Mouse (Mus musculus) embryonic facial prominence, embryonic 10.5 days (tissue): ENCODE data around the gene Ttll11. TPM values are rescaled to one million over a fixed set of nuclear protein-coding genes. Genes with fewer than 3 reads are reported as not detected.

Experiments used
- DNase-seq: peaks from one replicate; pipeline ENCODE4 v3.0.0-alpha.2; 2017; ENCODE audit warnings: low spot score
- H3K27ac ChIP-seq: fragments of 300-500 bp; sonication (generic); replicated peaks from 2 replicates; pipeline ENCODE4 v1.5.1; 2016; ENCODE audit warnings: mild to moderate bottlenecking
- H3K27me3 ChIP-seq: fragments of 300-500 bp; sonication (generic); replicated peaks from 2 replicates; pipeline ENCODE4 v1.6.1; 2016; ENCODE audit warnings: low read depth, mild to moderate bottlenecking; ENCODE audit not compliant: poor library complexity, severe bottlenecking
- H3K36me3 ChIP-seq: fragments of 300-500 bp; sonication (generic); replicated peaks from 2 replicates; pipeline ENCODE4 v1.6.1; 2016; ENCODE audit warnings: mild to moderate bottlenecking, moderate library complexity
- H3K4me1 ChIP-seq: fragments of 300-500 bp; sonication (generic); 2 replicates; pipeline ENCODE4 v1.6.1; 2016
- H3K4me3 ChIP-seq: fragments of 300-500 bp; sonication (generic); 2 replicates; pipeline ENCODE4 v1.5.1; 2016; ENCODE audit warnings: mild to moderate bottlenecking, moderate library complexity
- H3K9me3 ChIP-seq: fragments of 300-500 bp; sonication (generic); 2 replicates; pipeline ENCODE4 v1.6.1; 2016; ENCODE audit warnings: mild to moderate bottlenecking
- WGBS: fragments of 180-500 bp; shearing (Covaris S2); methylation state at CpG from one replicate; pipeline ENCODE4 v1.1.7; 2016; 5-methylcytosine and 5-hydroxymethylcytosine counted together
- polyA plus RNA-seq: library from polyadenylated mRNA; unstranded; fragments of >200 nt; fragmentation: Nextera tagmentation; extraction: Ambion mirVana; gene quantifications from 2 replicates; pipeline ENCODE4 v1.2.1, GENCODE M21; 2016

Ttll11 gene
- polyA plus RNA-seq, 1 experiment from 2014 or later, result 0.85 TPM

GRCm38 (mm10) chr2:35911675-35912074, 68.0 kb downstream of the Ttll11 start:
- H3K9me3 ChIP-seq, result no peaks in the 10 kb centered on the region; the same call in 1 of the 2 replicates
- no peak for DNase-seq
- 79% methylated on average over 1 of the region's 1 CpGs for WGBS
- no peaks in the 10 kb centered on the region for H3K27me3 ChIP-seq
- H3K36me3 ChIP-seq, result no peaks in the 10 kb centered on the region
- H3K4me3 ChIP-seq, result no peak overlapping the region
- no peak overlapping the region for H3K27ac ChIP-seq
- H3K4me1 ChIP-seq, result peaks cover 14% of the 10 kb centered on the region

GRCm38 (mm10) chr2:35910740-35911139, 69.0 kb downstream of the Ttll11 start:
- H3K36me3 ChIP-seq, result no peaks in the 10 kb centered on the region
- no peak overlapping the region for H3K4me3 ChIP-seq
- no peak overlapping the region for H3K27ac ChIP-seq
- H3K9me3 ChIP-seq, result no peaks in the 10 kb centered on the region; the same call in 1 of the 2 replicates
- H3K27me3 ChIP-seq, result no peaks in the 10 kb centered on the region
- peak; percentile 32 for DNase-seq
- peaks cover 20% of the 10 kb centered on the region for H3K4me1 ChIP-seq
- 42% methylated on average over 9 of the region's 9 CpGs for WGBS

GRCm38 (mm10) chr2:35909353-35909752, 70.4 kb downstream of the Ttll11 start:
- peaks cover 21% of the 10 kb centered on the region for H3K4me1 ChIP-seq
- no peak overlapping the region for H3K27ac ChIP-seq
- no peaks in the 10 kb centered on the region for H3K36me3 ChIP-seq
- no peaks in the 10 kb centered on the region for H3K27me3 ChIP-seq
- WGBS, result 95% methylated on average over 4 of the region's 4 CpGs
- H3K9me3 ChIP-seq, result no peaks in the 10 kb centered on the region; the same call in 1 of the 2 replicates
- DNase-seq, result no peak
- no peak overlapping the region for H3K4me3 ChIP-seq

DNA sequence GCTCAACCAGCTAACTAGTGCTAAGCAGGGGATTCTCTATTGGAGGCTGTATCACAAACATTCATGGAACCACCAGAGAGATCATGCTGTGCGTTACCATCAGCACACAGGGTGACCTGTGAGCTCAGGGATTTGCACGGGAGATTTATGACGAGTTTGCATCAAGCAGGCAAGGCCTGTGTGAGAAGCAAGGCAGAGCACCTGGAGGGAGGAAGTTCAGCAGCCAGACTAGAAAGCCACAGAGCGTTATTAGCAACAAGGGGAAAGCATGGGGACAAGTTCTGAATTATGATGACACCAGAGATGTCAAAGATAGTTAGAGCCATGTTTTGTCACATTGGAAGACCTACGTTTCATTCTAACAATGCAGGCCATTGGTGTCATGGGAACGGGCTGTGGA, 72.1 kb downstream of the Ttll11 start:
- H3K4me3 ChIP-seq, result no peak overlapping the region
- WGBS, result 85% methylated on average over 6 of the region's 6 CpGs
- no peaks in the 10 kb centered on the region; the same call in 1 of the 2 replicates for H3K9me3 ChIP-seq
- H3K27me3 ChIP-seq, result no peaks in the 10 kb centered on the region
- no peak overlapping the region for H3K27ac ChIP-seq
- no peaks in the 10 kb centered on the region for H3K36me3 ChIP-seq
- peaks cover 21% of the 10 kb centered on the region for H3K4me1 ChIP-seq
- no peak for DNase-seq

DNA sequence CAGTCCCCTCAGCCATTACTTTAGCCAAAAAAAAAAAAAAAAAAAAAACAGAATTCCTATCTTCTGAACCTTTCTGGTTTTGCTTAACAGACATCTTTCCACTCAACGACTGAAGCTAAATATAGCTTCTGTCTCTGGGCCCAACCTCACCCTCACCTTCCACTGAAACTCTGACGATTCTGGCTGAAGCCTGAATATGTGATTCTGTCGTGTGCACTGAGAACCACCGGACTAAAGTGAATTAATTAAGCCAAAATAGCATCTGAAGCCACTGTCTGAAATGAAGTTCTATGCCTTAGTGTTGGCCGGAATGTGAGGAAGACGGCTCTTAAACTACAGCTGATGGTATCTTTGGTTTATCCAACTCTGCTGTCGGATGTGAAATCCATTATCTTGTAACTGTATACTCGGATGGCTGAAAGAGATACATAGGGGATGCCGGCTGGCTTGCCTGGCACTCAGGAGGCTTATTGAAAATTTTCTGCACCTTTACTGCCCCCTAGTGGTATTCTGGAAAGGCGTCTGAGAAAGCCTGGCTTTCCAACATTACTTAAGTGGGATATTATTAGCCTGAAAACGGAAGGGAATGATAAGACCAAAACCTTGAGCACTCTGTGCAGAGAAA, 73.4 kb downstream of the Ttll11 start:
- H3K36me3 ChIP-seq, result no peaks in the 10 kb centered on the region
- no peaks in the 10 kb centered on the region for H3K27me3 ChIP-seq
- no peaks in the 10 kb centered on the region; the same call in 1 of the 2 replicates for H3K9me3 ChIP-seq
- peak; percentile 71 for DNase-seq
- no peak overlapping the region for H3K27ac ChIP-seq
- H3K4me1 ChIP-seq, result peaks cover 19% of the 10 kb centered on the region
- no peak overlapping the region for H3K4me3 ChIP-seq
- 24% methylated on average over 11 of the region's 11 CpGs for WGBS

GRCm38 (mm10) chr2:35900845-35901244, 78.9 kb downstream of the Ttll11 start:
- Histone ChIP-seq H3K36me3 (no peaks in the 10 kb centered on the region), H3K27ac (no peak overlapping the region), H3K9me3 (no peaks in the 10 kb centered on the region), H3K27me3 (no peaks in the 10 kb centered on the region), H3K4me1 (peaks cover 13% of the 10 kb centered on the region), H3K4me3 (no peak overlapping the region)
- WGBS, result 90% methylated on average over 2 of the region's 2 CpGs
- no peak for DNase-seq

- no peaks in the 10 kb centered on the region for H3K27me3 ChIP-seq
- H3K27ac ChIP-seq, result no peak overlapping the region
- no peak overlapping the region for H3K4me3 ChIP-seq
- H3K4me1 ChIP-seq, result peaks cover 11% of the 10 kb centered on the region
- WGBS, result 94% methylated on average over 3 of the region's 3 CpGs
- H3K9me3 ChIP-seq, result no peaks in the 10 kb centered on the region
- no peak for DNase-seq
- no peaks in the 10 kb centered on the region for H3K36me3 ChIP-seq
Observed at GRCm38 (mm10) chr2:35899712-35900111, 80.0 kb downstream of the Ttll11 start.

GRCm38 (mm10) chr2:35899135-35899474, 80.6 kb downstream of the Ttll11 start:
- Histone ChIP-seq H3K27me3 (no peaks in the 10 kb centered on the region), H3K27ac (no peak overlapping the region), H3K4me3 (no peak overlapping the region), H3K36me3 (no peaks in the 10 kb centered on the region), H3K9me3 (no peaks in the 10 kb centered on the region), H3K4me1 (peaks cover 11% of the 10 kb centered on the region)
- DNase-seq, result no peak
- 79% methylated on average over 4 of the region's 4 CpGs for WGBS

DNA sequence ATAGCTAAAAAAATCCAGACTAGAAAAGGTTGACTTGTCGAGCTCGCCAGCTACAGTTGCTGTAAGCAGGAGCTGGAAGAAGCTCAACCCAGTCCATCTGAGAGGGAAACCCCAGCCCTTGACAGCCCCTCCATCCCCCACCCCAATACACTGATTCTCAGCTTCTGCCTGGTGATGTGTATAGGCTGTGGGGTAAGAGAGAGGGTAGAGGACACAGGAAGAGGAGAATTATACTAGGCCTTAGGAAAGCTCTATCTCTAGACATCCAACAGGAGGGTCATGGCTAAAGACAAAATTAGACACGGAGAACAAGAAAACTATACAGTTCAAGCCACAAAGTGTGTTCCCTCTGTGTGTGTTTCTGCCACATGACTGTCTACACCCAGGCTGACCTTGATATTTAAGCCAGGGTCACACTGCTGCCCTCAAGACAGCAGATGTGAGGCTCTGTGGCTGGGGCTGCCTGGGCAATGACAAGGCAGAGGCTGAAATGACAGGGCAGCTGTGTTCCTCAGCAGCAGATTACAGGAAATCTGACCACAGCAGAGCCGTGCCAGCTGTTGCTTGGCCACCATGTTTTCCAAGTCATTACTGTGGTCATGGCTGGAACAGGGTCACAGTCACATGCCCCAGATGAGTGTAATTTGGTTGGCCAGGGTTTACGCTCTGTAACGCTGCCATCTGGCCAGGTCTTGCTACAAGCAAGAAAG, 81.1 kb downstream of the Ttll11 start:
- Histone ChIP-seq H3K27me3 (no peaks in the 10 kb centered on the region), H3K4me1 (peaks cover 11% of the 10 kb centered on the region), H3K9me3 (no peaks in the 10 kb centered on the region), H3K4me3 (no peak overlapping the region), H3K36me3 (no peaks in the 10 kb centered on the region), H3K27ac (peak overlapping the region; percentile 7; the same call in 1 of the 2 replicates)
- 74% methylated on average over 6 of the region's 6 CpGs for WGBS
- DNase-seq, result peak; percentile 33

DNA sequence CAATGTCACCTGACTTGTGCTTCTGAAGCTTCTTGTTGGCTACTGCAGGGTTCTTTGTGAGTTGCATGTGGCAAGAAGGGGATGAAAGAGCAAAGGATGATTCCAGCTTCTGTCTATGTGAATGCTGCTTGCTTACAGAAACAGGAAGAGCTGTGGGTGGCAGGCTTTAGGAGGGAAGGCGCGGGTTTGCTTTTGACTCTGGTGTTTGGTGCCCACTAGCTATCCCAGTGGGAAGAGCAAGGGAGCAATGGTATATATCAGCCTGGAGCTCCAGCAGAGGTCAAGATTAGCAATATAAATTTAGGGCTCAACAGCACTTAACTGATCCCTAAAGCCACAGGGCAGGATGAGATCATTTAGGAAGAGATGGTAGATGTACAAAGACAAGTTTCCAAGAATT, 82.6 kb downstream of the Ttll11 start:
- no peak overlapping the region for H3K27ac ChIP-seq
- peaks cover 11% of the 10 kb centered on the region for H3K4me1 ChIP-seq
- no peak overlapping the region for H3K4me3 ChIP-seq
- WGBS, result 76% methylated on average over 2 of the region's 2 CpGs
- no peaks in the 10 kb centered on the region for H3K9me3 ChIP-seq
- no peaks in the 10 kb centered on the region for H3K27me3 ChIP-seq
- no peak for DNase-seq
- no peaks in the 10 kb centered on the region for H3K36me3 ChIP-seq

- 89% methylated on average over 2 of the region's 2 CpGs for WGBS
Observed at GRCm38 (mm10) chr2:35894512-35894911, 85.2 kb downstream of the Ttll11 start.

DNA sequence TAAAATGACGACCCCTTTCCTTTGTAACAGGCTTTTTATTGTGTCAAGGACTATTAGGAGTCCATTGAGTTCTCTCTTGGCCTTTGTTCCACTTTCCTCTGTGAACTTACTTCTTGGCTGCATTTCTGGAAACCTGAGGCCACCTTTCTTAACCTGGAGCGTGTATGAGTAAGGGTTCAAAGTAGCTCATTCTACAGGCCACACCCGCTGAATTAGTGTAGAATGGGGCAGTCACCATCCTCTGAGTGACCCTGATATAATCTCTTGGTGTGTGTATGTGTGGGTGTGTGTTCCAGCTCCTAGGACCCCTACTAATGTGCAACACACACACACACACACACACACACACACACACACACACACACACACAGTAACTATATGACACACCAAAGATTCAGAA, 89.1 kb downstream of the Ttll11 start:
- Histone ChIP-seq H3K4me3 (no peak overlapping the region), H3K27ac (no peak overlapping the region), H3K36me3 (no peaks in the 10 kb centered on the region), H3K27me3 (no peaks in the 10 kb centered on the region), H3K4me1 (no peaks in the 10 kb centered on the region), H3K9me3 (no peaks in the 10 kb centered on the region)
- no peak for DNase-seq
- WGBS, result 86% methylated on average over 3 of the region's 3 CpGs

More at GRCm38 (mm10) chr2:35894512-35894911, 85.2 kb downstream of the Ttll11 start:
- no peak overlapping the region for H3K27ac ChIP-seq
- no peak for DNase-seq
- H3K27me3 ChIP-seq, result no peaks in the 10 kb centered on the region
- H3K4me3 ChIP-seq, result no peak overlapping the region
- H3K4me1 ChIP-seq, result peaks cover 11% of the 10 kb centered on the region
- H3K36me3 ChIP-seq, result no peaks in the 10 kb centered on the region
- H3K9me3 ChIP-seq, result no peaks in the 10 kb centered on the region

DNA sequence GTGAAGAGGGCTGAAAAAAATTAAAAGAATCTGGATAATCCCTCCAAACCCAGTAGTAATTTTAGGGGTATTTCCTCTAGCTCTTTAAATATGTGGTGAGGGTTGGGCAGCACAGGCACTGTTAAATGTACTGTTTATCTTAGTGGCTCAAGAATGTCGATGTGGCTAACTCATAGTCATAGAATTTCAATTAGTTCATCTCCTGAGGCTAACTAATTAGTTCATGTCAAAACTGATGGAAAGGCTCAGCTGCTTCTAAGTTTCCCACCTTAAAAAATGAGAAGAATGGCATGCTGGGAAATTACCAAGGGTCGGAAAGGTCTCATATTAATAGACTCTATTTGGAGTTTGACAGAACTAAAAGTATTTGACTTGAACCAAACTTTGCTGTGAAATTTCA, 89.9 kb downstream of the Ttll11 start:
- 63% methylated on average over 2 of the region's 2 CpGs for WGBS
- Histone ChIP-seq H3K27ac (no peak overlapping the region), H3K36me3 (no peaks in the 10 kb centered on the region), H3K9me3 (no peaks in the 10 kb centered on the region), H3K27me3 (no peaks in the 10 kb centered on the region), H3K4me1 (peaks cover 3% of the 10 kb centered on the region), H3K4me3 (no peak overlapping the region)
- no peak for DNase-seq
